Mouse (Mus musculus) gastrocnemius, postnatal 36 days (tissue): ENCODE data around the gene Sun1. TPM values are rescaled to one million over a fixed set of nuclear protein-coding genes. Genes with fewer than 3 reads are reported as not detected.

Source experiments
- DNase-seq, 2 experiments: peaks; one replicate each; pipeline ENCODE4 v3.0.0; 2022
- intact Hi-C: fragments of 180-260 bp; cut with DNase I; formaldehyde crosslinking; loops from one replicate; pipeline ENCODE4 v1.15.1; 2025
- long read RNA-seq, 2 experiments: library from polyadenylated mRNA; stranded (forward); transcript quantifications; one replicate each; pipeline ENCODE4 v2.0.0; 2021
- total RNA-seq, 2 experiments: library from RNA; stranded (reverse); gene quantifications; 2 replicates each; pipeline ENCODE4 v1.2.3; 2021

Gene Sun1
- total RNA-seq = 10 to 100 TPM; 32.6 to 37.6 TPM
- long read RNA-seq, experiment 1, full-length matches to known transcripts = 5 of 25 reads
- long read RNA-seq, experiment 1, partial matches to known transcripts = 6 of 25 reads
- long read RNA-seq, experiment 1, other reads (novel, unspliced or antisense) = 14 of 25 reads
- long read RNA-seq, experiment 2, transcript Sun1-205 (20 exons, 3,714 nt) = major isoform, 6 of 24 reads
- long read RNA-seq, experiment 2, partial matches to known transcripts = 5 of 24 reads
- long read RNA-seq, experiment 2, other reads (novel, unspliced or antisense) = 11 of 24 reads

DNA sequence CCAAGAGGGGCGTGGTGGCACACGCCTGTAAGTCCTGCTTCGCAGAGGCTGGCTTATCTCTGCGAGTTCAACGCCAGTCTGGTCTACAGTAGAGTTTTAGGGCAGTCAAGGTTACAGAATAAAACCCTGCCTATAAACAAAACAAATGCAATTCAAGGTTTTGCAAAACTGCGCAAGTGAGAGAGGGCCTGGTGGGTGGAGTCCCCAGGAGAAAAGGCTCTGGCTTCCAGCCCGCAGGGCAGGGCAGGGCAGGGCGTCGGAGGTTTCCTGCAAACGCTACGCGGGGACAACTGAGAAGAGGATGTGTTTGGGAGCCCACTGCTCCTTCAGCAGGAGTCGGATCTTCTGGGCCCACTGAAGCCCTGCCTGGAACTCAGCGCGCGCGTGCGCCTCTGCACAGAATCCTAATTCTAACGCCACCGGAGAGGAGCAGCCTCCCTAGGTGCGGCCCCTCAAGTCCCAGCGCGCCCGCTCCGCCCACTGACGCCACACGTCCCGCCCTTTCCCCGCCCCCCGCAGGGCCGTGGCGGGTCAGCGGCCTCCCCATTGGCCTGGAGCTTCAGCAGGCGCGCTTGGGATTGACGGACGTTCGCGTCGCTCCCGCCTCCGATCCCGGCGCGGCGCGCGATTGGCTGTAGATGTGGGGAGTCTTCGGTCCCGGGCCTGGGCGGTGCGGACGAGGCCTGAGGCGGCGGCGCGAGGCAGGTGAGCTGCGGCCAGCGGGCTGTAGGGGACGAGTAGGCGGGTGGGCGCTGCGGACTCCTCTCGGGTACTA, at the start of gene Sun1:
Gene Sun1 (plus strand): TSS at position 643 of the 775 bp plus-strand sequence.
- DNase-seq = peak; percentile 96 to 99
- intact Hi-C loops = loop anchor here (10.0 kb wide), 1 partner anchor 825 kb away; no protein-coding TSS in a partner anchor

GRCm38 (mm10) chr5:139160899-139161298, 39.5 kb upstream of the Sun1 start:
- no peak for DNase-seq
- intact Hi-C loops = no loop called here

- DNase-seq = no peak
- intact Hi-C loops = no loop called here
Observed at GRCm38 (mm10) chr5:139161632-139162031, 38.8 kb upstream of the Sun1 start.

DNA sequence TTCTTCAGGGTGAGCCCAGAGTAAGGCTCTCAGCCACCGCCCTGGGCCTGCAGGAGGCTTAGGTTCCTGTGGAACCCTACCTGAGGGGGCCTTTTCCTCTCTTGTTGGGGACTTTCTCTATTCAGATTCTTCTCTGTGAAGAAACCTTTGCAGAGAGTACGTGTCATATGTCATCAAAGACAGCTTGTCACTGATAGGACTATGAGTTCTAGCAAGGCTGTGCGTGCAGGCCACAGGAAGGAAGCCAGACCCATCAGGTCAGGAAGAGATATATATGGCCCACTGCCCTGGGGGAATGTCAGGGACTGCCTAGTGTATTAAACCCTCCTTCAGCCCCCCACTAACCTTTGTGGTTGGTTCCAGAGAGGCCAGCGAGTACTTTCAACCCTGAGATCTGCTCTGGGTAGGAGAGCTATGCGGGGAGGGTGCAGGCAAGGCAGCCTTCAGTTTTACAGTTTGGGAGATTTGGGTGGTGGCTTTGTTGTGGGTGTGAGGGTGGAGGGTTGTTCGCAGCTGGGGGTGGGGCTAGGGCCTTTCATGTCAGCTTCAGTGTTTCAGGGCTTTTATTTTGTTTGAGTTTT, 33.6 kb upstream of the Sun1 start:
- no peak for DNase-seq
- intact Hi-C loops = no loop called here

- intact Hi-C loops = no loop called here
Observed at GRCm38 (mm10) chr5:139167548-139167947, 32.9 kb upstream of the Sun1 start.

DNA sequence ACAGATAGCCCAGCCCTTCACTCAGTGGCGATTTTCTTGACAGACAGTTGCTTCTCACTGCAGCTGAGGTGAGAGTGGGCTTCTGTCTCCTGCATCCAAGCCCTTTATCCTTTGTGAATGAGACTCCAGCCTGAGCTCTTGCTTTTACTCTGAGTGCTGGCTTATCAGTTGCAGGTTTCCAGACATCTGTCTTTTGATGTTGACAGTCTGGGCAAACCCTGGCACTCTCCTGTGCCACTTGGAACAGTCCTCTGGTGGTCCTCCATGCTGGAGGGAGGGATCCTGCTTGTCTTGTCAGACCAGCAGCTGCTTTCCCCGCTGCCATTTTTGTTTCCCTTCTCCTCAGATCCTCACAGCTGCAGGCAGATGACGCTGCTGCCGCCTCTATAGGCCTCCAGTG, 28.5 kb upstream of the Sun1 start:
- DNase-seq = no peak
- intact Hi-C loops = no loop called here

More at GRCm38 (mm10) chr5:139167548-139167947, 32.9 kb upstream of the Sun1 start:
- no peak for DNase-seq

DNA sequence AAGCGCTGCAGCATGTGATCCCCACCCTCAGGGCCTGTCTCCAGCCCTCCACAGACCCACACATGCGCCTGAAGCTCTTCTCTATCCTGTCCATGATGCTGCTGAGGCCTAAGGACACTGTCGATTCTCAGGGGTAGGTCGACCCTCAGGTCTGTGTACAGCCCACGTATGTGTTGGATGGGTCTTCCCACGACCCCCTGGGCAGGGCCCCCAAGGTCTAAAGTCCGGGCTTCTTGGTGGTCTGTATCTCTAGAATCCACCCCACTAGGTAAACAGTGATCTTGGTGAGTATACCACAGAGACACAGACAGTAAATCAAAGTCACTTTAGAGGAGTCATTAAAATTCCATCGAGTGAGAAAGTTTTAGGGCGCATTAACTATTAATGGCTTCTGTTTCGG, 26.3 kb upstream of the Sun1 start:
- intact Hi-C loops = no loop called here
- no peak for DNase-seq

DNA sequence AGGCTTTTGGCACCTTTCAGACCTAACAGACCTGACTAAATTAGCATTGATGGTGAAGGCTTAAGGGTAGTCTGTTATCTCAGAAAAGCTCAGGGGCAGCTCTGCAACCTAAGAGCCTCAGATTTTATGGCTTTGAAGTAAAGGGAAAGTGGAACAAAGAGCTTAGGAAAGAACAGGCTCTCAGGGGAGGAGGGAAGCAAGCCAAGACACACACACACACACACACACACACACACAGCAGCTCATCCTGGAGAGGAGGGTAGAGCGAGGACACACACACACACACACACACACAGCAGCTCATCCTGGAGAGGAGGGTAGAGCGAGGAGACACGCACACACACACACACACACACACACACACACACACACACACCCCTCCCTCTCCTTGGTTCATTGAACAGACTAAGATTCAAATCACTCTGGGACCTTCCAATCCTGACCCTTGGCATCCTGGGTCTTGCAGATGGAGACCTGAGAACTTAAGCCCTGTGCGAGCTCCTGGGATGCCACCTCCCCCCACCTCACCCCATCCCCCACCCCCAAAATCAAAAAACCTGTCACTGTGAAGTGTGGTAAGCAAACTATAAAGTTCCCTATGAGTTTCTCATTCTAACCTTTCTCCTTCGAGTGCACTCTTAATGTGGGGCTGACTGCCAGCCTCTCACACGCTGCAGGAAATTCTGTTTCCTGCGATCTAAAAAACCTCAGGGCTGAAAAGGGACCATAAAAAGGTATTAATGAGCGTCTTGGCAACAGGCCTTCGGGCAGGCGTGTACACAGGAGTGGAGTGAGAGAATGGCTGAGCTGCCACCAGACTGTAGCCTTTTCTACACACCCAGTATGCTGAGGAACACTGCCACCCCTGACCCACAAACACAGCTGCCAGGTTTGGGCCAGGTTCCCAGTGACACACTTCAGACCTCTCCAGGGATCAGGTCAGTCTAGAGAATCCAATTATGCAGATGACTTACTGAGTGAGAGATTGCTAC, 25.6 kb upstream of the Sun1 start:
- intact Hi-C loops = loop anchor here (5.0 kb wide), 1 partner anchor 88 kb away; no protein-coding TSS in a partner anchor
- DNase-seq = no peak

GRCm38 (mm10) chr5:139178895-139179631, 21.4 kb upstream of the Sun1 start:
- peak; percentile 59 to 67 for DNase-seq
- intact Hi-C loops = loop anchor here (2.0 to 5.0 kb wide), 2 partner anchors 92 to 330 kb away; no protein-coding TSS in a partner anchor

DNA sequence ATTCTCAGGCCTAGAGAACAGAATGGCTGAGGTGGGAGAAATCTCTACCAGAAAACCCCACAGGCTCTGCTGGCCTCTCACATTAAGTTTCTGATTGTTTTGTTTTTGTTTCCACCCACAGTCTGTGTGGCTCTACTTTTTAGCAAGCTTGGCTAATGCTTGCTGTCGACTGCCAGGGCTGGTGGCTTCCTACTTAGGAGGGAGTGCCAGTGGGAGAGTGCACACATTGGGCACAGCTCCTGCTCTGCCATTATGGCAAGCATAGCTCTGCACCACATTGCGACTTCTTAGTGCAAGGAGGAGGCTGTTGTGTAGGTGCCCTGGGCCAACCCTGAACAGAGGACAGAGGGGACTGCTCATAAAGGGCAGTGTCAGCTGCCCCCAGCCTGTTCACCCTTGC, 17.3 kb upstream of the Sun1 start:
- intact Hi-C loops = loop anchor here (10.0 kb wide), 1 partner anchor 142 kb away; the partner anchor contains the start of gene Adap1
- DNase-seq = no peak

DNA sequence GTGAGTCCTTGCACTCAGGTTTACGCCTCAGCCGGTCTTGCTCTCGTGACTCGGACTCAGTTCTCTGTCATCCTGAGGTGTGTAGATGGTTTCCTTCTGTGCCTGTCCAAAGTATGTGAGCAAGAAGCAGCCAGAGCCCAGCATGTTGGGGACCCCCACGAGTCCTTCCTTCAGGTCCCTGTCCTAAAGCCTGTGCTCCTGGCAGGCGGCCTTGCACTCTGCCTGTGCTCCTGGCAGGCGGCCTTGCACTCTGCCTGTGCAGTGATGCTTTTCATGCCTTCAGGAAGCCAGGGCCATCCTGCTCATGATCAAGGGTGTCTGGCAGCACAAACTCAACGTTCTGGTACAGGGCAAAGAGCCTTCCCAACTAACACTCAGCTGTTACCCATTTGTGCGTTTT, 16.8 kb upstream of the Sun1 start:
- intact Hi-C loops = loop anchor here (10.0 kb wide), 1 partner anchor 141 kb away; the partner anchor contains the start of gene Adap1

DNA sequence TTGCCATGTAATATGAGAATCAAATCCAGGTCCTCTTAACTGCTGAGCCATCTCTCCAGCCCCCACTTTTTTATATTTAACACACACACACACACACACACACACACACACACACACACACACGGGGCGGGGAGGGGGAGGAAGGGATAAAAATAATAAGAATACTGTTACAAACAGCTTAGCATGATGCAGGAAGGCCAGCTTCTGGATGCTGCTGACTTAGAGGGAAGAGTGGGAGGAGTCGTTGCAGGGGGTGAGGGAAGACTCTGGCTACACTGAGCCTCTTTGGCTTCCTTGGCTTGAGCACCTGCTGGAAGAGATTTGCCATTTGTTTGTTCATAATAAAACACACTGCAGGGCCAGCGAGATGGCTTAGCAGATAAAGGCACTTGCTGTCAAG, 15.5 kb upstream of the Sun1 start:
- intact Hi-C loops = loop anchor here (10.0 kb wide), 1 partner anchor 140 kb away; the partner anchor contains the start of gene Adap1
- DNase-seq = no peak

More for the DNA sequence above, 16.8 kb upstream of the Sun1 start:
- DNase-seq = no peak

DNA sequence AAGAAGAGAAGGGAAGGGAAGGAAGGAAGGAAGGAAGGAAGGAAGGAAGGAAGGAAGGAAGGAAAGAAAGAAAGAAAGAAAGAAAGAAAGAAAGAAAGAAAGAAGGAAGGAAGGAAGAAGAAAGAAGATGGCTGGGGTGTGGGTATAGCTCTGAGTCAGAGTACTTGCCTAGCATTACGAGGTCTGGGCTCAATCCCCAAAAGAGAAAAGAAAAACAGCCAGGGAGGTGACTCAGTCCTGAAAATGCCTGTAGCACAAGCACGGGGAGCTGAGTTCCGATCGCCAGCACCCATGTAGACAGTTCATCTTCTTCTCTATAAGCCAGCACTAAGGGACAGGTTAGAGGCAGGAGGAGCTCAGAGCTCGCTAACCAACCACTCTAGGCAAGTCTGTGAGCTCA, 10.7 kb upstream of the Sun1 start:
- intact Hi-C loops = loop anchor here (10.0 kb wide), 2 partner anchors 135 to 835 kb away; partner anchors contain the start of gene Adap1
- no peak for DNase-seq

GRCm38 (mm10) chr5:139190958-139191357, 9.5 kb upstream of the Sun1 start:
- DNase-seq = no peak
- intact Hi-C loops = loop anchor here (10.0 kb wide), 1 partner anchor 834 kb away; no protein-coding TSS in a partner anchor

DNA sequence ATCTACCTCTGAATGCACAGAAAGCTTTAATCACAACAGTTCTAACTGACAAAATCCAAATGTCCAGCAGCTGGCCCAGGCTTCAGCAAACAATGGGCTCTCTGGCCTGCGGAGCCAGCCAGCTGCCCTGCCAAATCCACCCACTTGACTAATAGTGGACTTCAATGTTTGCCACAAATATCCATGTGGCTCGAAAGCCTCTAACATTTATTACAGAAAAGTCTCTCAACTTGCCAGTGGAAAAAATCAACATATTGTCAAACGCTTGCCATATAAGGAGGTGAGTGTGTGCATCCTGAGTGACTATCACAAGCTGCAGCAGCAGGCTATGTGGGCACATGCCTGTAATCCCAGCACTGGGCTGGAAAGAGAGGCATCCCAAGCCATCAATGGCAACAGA, 1.7 kb upstream of the Sun1 start:
- DNase-seq = no peak

DNA sequence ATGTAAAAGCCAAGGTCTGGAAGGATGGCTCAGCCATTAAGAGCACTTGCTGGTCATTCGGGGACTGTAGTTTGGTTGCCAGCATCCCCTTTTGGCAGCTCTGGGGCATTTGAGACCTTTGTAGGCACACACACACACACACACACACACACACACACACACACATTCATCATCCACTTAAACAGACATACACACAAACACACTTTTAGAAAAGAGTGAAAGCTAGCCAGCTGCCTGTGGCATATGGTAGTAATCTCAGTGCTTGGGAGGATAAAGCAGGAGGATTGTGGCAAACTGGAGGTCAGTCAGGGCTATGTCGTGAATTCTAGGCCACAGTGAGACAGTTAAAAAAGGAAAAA, 822 bp upstream of the Sun1 start:
- DNase-seq = no peak
- intact Hi-C loops = loop anchor here (10.0 kb wide), 1 partner anchor 825 kb away; no protein-coding TSS in a partner anchor

More for the DNA sequence above, 1.7 kb upstream of the Sun1 start:
- intact Hi-C loops = loop anchor here (10.0 kb wide), 1 partner anchor 826 kb away; no protein-coding TSS in a partner anchor

- no peak for DNase-seq
- intact Hi-C loops = no loop called here
Observed at GRCm38 (mm10) chr5:139200770-139201569, 533 bp downstream of the Sun1 start.

DNA sequence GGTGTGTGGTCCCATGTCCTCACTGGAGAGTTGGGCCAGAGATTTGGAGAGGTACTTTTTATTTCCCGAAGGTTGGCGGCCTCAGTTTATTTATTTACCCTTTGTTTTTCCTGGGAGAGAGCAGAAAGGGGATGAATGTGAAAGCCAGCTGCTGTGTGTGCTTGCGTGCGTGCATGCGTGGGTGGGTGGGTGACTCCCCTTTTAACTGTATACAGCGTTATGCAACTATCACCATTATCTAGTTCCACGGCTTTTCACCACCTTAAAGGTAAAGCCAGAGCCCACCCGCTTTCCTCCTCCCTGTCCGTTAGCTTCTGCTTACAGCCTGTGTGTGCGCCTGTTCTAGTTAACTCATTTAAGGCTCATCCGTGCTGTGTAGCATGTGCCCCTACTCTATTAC, 1.7 kb downstream of the Sun1 start:
- DNase-seq = no peak
- intact Hi-C loops = no loop called here
